Mouse (Mus musculus): ENCODE data around the gene Mthfd2. TPM values are rescaled to one million over a fixed set of nuclear protein-coding genes. Genes with fewer than 3 reads are reported as not detected.
A peak's percentile ranks its signal among the peaks of the same experiment; 100 is the strongest.

Gene Mthfd2
- 1 to 10 TPM; 5.0 to 6.3 TPM for total RNA-seq (2021)

GRCm38 (mm10) chr6:83325525-83326393, at the start of gene Mthfd2, which contains the start of gene Mob1a:
TSS of gene Mthfd2 (minus strand) at chr6:83325908.
TSS of gene Mob1a (plus strand) at chr6:83326016.
- peak; percentile 94 to 96 for DNase-seq (ENCODE audit: low spot score in 2 of 2)
- intact Hi-C loops (cut with DNase I), result no loop called here

- intact Hi-C loops (cut with DNase I), result no loop called here
- no peak for DNase-seq (ENCODE audit: low spot score in 2 of 2)
Measured at GRCm38 (mm10) chr6:83373704-83374300, 48.1 kb upstream of the Mthfd2 start.

- DNase-seq (ENCODE audit: low spot score in 2 of 2), result peak in 1 of 2 experiments; percentile 82
- intact Hi-C loops (cut with DNase I), result loop anchor here (2.0 kb wide), 1 partner anchor 69 kb away; no protein-coding TSS in a partner anchor
Measured at GRCm38 (mm10) chr6:83371350-83371749, 45.6 kb upstream of the Mthfd2 start.

DNA sequence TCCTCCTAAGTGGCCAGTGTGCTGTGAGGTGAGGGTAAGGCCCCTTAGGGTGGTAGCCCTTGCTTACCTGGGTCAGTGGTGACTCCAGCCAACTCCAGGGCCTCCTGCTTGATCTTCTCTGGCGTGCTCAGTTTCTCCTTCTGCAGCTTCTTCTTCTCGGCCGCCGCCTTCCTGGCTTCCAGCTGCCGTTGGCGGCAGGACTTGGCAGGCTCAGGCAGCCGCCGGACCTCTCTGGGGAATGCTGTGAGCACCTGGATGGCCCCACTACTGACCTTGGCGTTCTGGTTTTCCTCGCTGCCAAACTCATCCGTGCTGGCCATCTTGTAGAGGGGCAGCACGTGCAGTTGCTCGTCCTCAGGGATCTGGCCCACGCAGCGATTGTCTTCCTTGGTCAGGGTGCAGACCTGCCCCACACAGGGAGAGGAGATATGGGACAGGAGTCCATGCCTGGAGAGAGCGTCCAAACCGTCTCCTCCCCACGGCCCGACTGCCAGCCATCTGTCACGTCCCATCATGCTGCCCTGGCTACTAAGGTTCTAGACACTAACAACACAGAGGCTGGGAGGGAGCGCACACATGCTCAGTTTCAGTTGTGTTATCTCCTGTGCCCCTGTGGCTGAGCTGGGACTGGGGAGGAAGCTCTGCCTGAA, 44.7 kb upstream of the Mthfd2 start:
- no peak for DNase-seq (ENCODE audit: low spot score in 2 of 2)
- intact Hi-C loops (cut with DNase I), result loop anchor here (2.0 kb wide), 1 partner anchor 70 kb away; no protein-coding TSS in a partner anchor

DNA sequence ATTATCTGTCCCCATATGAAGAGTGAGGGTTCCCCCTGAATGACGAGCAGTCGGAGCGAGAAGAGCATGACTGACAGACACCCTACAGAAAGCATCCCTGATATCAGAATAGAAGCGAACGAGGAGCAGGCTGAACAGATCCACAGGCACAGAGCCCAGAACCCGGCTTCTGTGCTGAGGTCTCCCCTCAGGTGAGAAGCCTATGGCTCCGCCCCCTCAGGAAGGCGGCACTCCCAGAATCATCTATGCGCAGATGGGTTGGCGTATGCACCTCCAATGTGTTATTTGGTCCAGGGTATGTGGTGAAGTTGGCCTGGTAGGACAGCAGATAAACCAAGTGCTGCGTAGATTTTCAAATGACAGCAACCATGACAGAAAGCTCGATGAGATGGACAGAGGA, 37.4 kb upstream of the Mthfd2 start:
- intact Hi-C loops (cut with DNase I), result no loop called here
- DNase-seq (ENCODE audit: low spot score in 2 of 2), result no peak

DNA sequence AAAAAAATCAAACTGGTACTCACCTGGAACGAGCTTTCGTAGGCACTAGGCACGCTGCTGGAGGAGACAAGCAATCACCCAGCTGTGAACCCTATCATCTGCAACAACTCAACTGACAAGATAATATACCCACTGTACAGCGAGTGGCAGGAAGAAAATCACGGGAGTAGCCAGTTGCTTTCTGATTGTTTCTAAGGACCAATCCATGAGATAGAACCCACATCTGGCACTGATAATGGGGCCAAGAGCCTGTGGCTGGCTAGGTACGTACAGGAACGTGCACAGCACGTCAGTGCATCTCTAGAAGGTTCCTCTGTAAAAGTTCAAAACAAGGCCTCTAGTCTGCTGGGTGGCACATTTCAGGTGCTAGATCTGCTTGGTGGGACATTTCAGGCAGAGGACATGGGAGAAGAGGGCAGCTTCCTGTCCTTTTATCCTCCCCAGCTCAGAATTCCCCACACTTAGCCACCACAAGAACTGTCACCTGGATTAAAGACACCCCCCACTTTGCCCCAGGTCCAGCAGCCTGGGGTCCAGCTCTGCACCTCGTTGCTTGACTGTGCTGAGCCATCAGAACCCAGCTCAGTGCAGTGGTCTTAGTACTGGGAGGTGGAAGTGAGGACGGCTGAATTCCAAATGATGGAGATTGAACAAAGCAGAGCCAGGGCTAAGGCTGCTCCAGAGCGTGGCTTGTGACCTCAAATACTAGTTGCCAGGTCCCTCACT, 36.0 kb upstream of the Mthfd2 start:
- DNase-seq (ENCODE audit: low spot score in 2 of 2), result no peak
- intact Hi-C loops (cut with DNase I), result no loop called here

DNA sequence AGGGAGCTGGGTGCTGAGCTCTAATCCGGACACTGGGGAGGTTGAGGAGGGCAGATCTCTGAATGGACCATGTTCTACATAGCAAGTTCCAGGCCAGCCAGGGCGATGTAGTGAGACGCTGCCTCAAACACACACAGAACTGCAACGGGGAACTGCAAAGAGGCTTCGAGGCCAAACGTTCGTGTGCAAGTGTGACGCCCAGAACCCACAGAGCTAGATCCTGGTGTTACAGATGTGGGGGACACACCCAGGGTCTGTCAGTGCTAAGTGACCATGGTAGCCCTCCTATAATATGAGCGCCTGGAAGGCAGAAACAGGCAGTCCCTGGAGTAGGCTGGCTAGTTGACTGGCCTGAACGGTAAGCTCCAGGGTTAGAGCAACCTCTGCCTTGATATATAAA, 31.7 kb upstream of the Mthfd2 start:
- no peak for DNase-seq (ENCODE audit: low spot score in 2 of 2)
- intact Hi-C loops (cut with DNase I), result loop anchor here (10.0 kb wide), 1 partner anchor 143 kb away; the partner anchor contains the start of gene Slc4a5

DNA sequence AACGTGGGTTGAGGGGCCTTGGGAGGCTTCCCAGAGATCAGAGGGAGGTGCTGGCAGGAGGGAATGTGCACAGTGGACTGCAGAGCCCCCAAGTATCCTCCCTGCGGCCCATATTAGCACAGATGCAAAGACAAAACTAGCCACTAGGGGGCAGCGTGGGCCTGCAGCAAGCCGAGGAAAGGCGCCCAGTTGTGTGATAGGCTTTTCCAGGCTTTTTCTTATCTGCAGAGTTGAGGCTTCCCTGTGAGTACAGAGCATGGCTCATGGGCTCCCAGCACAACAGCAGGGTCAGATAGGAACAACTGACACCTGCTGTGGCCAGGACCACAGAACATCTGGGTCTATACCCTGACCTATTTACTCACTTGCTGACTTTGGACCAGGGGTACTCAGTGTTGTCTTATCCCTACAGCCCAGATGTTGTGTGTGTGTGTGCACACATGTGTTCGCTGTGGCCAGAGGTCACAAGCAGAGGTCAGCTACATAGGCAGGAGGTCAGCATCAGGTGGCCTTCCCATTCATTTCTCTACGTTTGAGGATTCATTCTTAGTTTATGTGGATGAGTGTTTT, 30.9 kb upstream of the Mthfd2 start:
- intact Hi-C loops (cut with DNase I), result loop anchor here (1.0 to 10.0 kb wide), 2 partner anchors 142 to 156 kb away; partner anchors contain the start of gene Slc4a5

GRCm38 (mm10) chr6:83354856-83355781, 29.4 kb upstream of the Mthfd2 start:
- DNase-seq (ENCODE audit: low spot score in 2 of 2), result no peak
- intact Hi-C loops (cut with DNase I), result loop anchor here (2.0 to 10.0 kb wide), 3 partner anchors 140 to 317 kb away; partner anchors contain the start of gene Slc4a5

More for the DNA sequence above, 30.9 kb upstream of the Mthfd2 start:
- peak; percentile 83 to 85 for DNase-seq (ENCODE audit: low spot score in 2 of 2)

- peak in 1 of 2 experiments; percentile 45 for DNase-seq (ENCODE audit: low spot score in 2 of 2)
- intact Hi-C loops (cut with DNase I), result loop anchor here (5.0 to 10.0 kb wide), 2 partner anchors 138 to 319 kb away; partner anchors contain the start of gene Slc4a5
Measured at GRCm38 (mm10) chr6:83352666-83353410, 27.1 kb upstream of the Mthfd2 start.

GRCm38 (mm10) chr6:83351490-83352160, 25.9 kb upstream of the Mthfd2 start:
- no peak for DNase-seq (ENCODE audit: low spot score in 2 of 2)
- intact Hi-C loops (cut with DNase I), result loop anchor here (5.0 to 10.0 kb wide), 2 partner anchors 137 to 321 kb away; partner anchors contain the start of gene Slc4a5

DNA sequence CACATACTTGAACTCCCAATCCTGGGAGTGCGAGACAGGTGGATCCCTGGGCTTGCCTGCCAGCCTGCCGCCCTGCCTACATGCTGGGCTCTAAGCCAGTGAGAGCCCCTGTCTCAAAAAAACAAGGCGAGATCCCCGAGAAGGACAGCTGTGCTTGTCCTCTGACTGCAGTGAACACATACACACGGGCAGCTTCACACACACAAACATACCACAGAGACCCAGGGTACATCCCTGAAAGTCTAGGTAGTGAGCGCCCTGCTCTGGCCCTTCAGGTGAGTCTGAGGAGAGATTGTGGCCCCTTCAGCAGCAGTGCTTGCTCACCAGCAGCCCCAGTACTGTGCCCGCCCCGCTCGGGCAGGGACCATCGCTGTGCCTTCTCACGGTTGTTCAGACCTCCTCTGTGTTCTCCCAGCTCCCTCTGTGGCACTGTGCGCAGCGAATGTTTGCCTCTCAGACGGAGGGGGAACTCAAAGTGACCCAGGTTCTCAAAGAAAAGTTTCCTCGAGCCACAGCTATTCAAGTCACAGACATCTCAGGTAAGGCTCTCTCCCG, 25.2 kb upstream of the Mthfd2 start:
- DNase-seq (ENCODE audit: low spot score in 2 of 2), result no peak
- intact Hi-C loops (cut with DNase I), result loop anchor here (5.0 to 10.0 kb wide), 2 partner anchors 136 to 321 kb away; partner anchors contain the start of gene Slc4a5

DNA sequence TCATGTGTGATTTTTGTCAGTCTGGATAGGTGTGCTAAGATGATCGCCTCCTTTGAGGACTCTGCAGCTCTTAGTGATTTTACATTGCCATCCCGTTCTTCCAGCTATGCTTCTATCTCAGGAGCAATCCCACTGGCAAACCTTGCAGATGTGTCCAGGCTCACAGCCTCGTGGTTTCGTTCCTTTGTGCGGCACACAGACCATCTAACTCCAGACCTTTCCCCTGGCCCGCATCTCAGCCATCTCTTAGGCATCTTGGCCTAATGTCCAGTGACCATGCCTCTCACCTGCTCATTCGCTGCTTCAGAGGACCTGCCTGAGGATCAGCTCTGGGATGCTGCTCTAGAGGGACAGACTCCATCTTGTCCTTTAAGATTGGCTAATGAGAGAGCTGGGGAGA, 24.5 kb upstream of the Mthfd2 start:
- no peak for DNase-seq (ENCODE audit: low spot score in 2 of 2)
- intact Hi-C loops (cut with DNase I), result loop anchor here (5.0 to 10.0 kb wide), 2 partner anchors 135 to 322 kb away; partner anchors contain the start of gene Slc4a5

- intact Hi-C loops (cut with DNase I), result loop anchor here (2.0 kb wide), 1 partner anchor 157 kb away; the partner anchor contains the start of gene Dguok
- peak; percentile 86 to 88 for DNase-seq (ENCODE audit: low spot score in 2 of 2)
Measured at GRCm38 (mm10) chr6:83349274-83349958, 23.7 kb upstream of the Mthfd2 start.

GRCm38 (mm10) chr6:83348873-83349272, 23.2 kb upstream of the Mthfd2 start, which contains the start of gene Bola3:
TSS of gene Bola3 (plus strand) at chr6:83349147.
- DNase-seq (ENCODE audit: low spot score in 2 of 2), result peak; percentile 39 to 42
- intact Hi-C loops (cut with DNase I), result loop anchor here (2.0 kb wide), 1 partner anchor 158 kb away; the partner anchor contains the start of gene Dguok

Data from left cerebral cortex, postnatal 25 days (tissue).